Mouse (Mus musculus) cerebellum, adult 11 months (tissue): ENCODE data around the gene Ttc7.

ENCODE experiments used
- DNase-seq: peaks from one replicate; pipeline ENCODE4 v3.0.0; 2022

The Ttc7 gene

GRCm38 (mm10) chr17:87282706-87283053 is at the start of gene Ttc7:
Ttc7 (plus strand) TSS chr17:87282886.
- peak; percentile 87 for DNase-seq

DNA sequence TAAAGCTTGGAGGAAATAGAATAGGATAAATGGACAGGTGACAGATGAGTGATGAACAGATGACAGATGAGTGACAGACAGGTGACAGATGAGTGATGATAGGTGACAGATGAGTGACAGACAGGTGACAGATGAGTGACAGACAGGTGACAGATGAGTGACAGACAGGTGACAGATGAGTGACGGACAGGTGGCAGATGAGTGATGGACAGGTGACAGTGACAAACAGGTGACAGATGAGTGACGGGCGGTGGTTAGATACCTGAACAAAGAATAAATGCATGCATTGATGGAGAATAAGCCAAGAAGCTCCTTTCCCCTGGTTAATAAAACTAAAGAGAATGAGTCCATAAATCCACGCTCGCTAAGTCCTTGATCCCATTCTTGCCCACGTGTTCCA is 47.7 kb upstream of the Ttc7 start:
- no peak for DNase-seq

- no peak for DNase-seq
Measured at GRCm38 (mm10) chr17:87236725-87237650, 45.7 kb upstream of the Ttc7 start.

- DNase-seq = no peak
Measured at GRCm38 (mm10) chr17:87237826-87238225, 44.9 kb upstream of the Ttc7 start.

- no peak for DNase-seq
Measured at GRCm38 (mm10) chr17:87246103-87246502, 36.6 kb upstream of the Ttc7 start.

- no peak for DNase-seq
Measured at GRCm38 (mm10) chr17:87254384-87254783, 28.3 kb upstream of the Ttc7 start.

- DNase-seq = no peak
Measured at GRCm38 (mm10) chr17:87255672-87256071, 27.0 kb upstream of the Ttc7 start.

- no peak for DNase-seq
Measured at GRCm38 (mm10) chr17:87263401-87263800, 19.3 kb upstream of the Ttc7 start.

DNA sequence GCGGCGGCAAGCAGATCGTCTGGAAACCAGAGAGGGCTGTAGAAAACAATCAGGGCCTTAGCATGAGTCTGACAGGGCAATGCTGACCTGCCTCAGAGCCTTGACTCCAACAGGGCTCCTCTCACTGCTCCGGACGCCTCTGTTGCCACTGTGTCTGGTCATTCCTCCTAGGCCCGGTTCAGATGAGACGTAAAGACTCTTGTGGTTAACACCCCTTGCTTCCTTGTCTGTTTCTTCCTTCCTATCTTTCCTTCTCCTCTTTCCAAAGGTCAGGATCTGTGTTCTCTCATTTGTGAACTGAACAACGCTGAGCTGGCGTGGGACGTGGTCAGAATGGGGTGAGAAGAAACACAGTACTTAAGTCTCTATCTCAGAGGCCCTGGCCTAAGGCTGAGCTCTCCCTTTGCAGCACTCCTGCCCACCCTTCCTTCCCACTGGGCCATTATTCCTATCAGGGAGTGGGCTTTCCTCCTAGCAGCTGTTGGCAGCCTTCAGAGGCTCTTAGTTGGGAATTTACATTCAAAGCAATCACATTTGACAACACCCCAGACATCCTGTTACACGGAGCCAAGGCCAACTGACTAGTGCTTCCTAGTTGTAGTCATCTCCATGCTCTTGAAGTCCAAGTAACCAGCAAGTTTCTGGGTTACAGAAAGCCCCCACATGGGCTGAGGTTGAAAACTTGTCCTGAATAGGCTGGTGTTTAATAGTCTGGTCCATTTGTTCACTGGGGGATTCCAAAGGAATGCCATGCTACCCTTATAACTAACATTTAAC is 18.4 kb upstream of the Ttc7 start:
- DNase-seq = no peak

- no peak for DNase-seq
Measured at GRCm38 (mm10) chr17:87264927-87265791, 17.5 kb upstream of the Ttc7 start.

- peak; percentile 81 for DNase-seq
Measured at GRCm38 (mm10) chr17:87265792-87266186, 16.9 kb upstream of the Ttc7 start, which contains the start of gene Mcfd2. Mcfd2 (minus strand) TSS chr17:87265935.

- DNase-seq = no peak
Measured at GRCm38 (mm10) chr17:87269454-87269853, 13.2 kb upstream of the Ttc7 start.

DNA sequence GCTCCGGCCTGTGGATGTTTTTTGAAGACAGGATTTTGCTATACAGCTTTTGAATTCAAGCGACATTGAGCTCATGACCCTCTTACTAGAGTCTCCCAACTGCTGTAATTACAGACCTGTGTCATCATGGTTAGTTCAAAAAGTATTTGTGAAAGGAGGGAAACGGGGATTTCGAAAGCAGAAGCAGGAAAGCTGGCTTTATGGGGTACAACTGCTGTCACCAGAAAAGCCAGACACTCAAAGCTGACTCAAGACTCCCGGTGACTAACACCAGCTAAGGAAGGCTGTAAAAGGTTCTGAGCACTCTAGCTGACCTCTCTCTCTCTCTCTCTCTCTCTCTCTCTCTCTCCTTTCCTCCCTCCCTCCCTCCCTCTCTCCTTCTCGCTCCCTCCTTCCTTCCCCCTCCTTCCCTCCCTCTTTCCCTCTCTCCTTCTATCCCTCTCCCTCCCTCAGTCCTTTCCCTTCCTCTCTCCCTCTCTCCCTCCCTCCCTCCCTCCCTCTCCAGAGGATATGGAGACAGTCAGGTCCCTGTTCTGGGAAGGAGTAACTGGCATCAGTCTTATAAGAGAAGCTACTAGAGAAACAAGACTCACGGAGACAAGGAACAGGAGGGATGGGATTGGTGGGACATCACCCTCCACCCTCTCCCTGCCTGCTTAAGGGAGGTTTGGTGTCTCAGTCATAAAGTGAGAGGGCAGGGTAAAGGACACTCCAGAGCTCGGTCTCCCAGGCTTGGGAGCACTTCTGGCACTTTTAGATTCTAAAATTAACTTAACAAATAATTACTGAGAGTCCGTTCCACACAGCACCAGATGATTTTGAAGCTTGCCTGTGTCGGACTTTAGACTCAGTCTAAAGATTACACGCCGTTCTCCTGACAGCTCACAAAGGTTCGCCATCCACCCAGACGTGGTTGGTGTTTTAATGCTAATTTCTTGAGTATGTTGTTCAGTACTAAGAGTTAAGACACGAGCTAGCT is 7.0 kb upstream of the Ttc7 start:
- DNase-seq = no peak

DNA sequence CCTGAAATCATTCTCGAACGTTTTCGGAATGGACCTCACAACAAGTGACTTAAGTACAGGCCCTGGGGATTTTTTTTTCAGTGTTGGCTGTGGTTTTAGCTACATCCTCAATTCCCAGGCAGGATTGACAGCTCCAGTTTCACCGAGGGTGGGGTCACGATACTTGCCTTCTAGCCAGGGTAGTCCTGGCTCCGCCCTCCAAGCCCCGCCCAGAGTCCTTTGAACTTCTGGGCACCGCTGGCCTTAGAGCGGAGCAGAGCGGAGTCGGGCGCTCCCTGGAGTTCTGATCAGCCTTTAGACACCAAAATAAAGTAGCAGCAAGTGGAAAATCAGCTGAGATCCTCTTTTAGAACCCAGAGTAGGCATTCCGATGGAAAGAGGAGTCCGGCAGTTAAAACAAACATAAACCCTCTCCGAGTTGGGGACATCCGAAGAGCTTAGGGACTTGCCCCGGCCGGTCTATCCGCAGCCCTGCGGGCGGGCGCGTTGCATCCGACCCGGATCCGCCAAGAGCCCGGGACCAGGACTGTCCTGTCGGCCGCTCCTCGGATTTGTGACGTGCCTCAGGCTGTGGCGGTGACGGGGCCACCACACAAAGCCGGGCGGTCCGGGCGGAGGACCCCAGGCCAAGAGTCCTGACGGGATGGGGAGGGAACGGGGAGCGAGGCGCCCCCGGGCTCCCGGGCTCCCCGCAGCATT is 530 bp upstream of the Ttc7 start:
- DNase-seq = peak; percentile 42

- peak; percentile 39 for DNase-seq
Measured at GRCm38 (mm10) chr17:87283055-87283754, 519 bp downstream of the Ttc7 start.

- no peak for DNase-seq
Measured at GRCm38 (mm10) chr17:87283755-87284481, 1.2 kb downstream of the Ttc7 start.

- no peak for DNase-seq
Measured at GRCm38 (mm10) chr17:87284482-87285040, 1.9 kb downstream of the Ttc7 start.

DNA sequence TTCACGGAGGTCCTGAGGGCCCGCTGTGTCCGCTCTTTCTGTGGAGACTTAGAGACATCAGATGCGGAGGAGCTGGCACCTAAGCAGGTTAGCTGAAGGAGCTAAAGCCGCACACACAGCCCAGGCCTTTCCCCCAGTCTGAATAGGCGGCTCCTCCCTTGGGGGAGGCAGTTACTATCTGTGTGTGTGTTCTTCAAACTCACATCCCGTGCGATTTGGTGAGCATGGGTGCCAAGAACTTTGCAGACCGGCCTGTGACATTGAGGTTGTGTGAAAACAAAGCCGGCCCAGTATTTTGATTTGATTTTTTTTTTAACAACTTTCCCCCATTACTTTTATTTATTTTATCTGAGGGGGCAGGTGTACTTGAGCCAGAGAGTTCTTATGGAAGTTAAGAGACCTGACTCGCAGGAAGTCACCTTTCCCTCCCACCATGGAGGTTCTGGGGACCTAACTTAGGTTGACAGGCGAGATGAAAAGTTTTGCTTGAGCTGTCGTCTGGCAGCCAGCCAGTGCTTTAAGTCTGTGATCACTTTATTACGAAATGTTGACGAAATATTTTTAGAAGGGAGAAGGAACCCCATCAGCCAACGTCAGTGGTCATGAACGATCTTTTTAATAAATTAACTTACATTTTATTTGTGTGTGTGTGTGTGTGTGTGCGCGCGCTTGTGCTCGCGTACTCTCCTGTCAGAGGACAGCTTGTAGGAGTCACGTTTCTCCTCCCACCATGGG is 3.2 kb downstream of the Ttc7 start:
- no peak for DNase-seq
